Mouse (Mus musculus): ENCODE results near the gene Slc10a1.

Slc10a1 gene

GRCm38 (mm10) chr12:80968605-80969004, at the start of gene Slc10a1:
Gene Slc10a1, minus strand, starts transcription at chr12:80968705.
- no peak for DNase-seq (ENCODE audit: low spot score)

DNA sequence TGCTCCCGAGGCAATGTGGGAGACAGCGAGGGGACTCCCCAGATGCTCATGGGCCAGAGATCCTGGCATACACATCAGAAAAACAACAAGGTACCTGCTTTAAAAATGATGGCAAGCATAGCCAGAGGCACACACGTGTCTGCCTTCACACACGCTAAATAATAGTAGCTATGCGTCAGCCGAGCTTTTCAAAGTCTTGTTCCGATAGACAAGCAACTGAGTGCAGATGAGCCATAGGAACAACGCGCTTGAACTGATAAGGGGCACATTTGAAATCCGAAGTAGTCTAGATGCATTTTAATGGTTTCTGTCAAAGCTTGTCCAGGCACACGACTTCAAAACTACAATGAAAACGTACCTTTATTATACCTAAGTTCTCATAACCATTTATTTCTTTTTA, 49.1 kb upstream of the Slc10a1 start:
- no peak for DNase-seq (ENCODE audit: low spot score)

GRCm38 (mm10) chr12:81013496-81013895, 45.0 kb upstream of the Slc10a1 start:
- no peak for DNase-seq (ENCODE audit: low spot score)

DNA sequence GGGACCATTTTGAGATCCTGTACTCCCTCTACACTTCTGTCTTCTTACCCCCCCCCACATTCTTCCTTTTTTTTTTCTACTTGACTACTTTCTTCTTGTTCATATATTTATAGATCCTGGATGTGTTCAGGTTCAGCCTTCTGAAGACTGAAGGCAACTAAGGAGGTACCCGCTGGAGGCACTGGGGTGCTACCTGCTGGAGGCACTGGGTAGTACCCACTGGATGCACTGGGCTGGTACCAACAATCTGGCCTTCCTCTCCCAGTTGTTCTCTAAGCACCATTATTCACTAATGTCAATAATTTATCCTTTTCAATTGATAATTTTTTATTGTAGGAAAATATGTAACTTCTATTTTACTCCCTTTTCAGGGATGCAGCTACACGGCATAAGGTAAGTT, 43.5 kb upstream of the Slc10a1 start:
- DNase-seq (ENCODE audit: low spot score) = no peak

GRCm38 (mm10) chr12:81009813-81010212, 41.3 kb upstream of the Slc10a1 start:
- no peak for DNase-seq (ENCODE audit: low spot score)

GRCm38 (mm10) chr12:81002841-81003635, 34.5 kb upstream of the Slc10a1 start:
- DNase-seq (ENCODE audit: low spot score) = no peak

- DNase-seq (ENCODE audit: low spot score) = no peak
Observed at GRCm38 (mm10) chr12:81000924-81001323, 32.4 kb upstream of the Slc10a1 start.

DNA sequence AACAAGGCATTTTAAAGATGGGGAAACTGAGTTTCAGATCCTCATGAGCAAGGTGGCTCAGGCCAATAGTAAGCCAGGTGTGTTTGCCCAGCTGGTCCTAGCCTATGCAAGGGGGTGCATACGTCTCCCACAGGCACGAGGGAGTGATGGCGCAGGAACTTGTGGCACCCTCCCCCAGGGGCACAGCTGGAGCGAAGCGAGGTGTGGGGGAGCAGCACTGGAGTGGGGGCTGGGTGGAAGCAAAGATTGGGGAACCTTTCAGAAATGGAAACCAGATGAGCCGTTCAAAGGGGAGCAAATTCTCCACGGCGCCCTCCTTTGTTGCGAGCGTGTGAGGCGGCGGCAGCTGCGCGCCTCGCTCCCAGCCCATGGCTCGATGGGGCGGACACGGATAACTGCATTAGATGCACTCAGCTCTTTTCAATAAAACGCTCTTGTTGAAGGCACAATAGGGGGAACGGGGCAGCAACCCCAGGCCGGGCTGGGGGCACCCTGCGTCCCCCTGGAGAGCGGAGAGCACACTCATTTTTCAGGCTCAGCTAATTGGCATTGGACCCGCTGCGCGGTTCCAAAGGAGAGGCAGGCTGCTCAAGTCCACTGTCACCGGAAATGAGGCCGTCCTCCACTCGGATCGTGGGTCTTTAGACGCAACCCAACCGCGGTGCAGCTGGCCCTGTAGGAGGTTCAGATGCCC, 30.2 kb upstream of the Slc10a1 start:
- DNase-seq (ENCODE audit: low spot score) = no peak

- no peak for DNase-seq (ENCODE audit: low spot score)
Observed at GRCm38 (mm10) chr12:80997652-80998051, 29.1 kb upstream of the Slc10a1 start.

DNA sequence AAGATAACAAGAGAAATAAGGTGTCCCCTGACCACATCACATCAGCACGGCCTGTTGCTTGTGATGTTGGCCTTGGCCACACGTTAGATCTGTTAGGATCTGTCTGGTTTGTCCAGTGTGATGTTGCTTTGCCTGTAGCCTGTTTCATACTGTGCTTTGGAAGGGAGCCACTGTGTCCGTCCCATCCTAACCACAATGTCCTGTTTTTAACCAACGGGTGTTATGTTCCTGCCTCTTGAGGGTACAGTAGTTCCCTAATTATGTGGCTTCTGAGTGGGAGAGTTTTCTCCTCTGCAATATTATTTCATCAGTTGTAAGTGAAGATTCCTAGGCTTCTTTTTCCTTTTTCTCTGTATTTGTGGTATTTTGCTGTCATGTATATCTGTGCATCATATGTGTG, 26.8 kb upstream of the Slc10a1 start:
- no peak for DNase-seq (ENCODE audit: low spot score)

DNA sequence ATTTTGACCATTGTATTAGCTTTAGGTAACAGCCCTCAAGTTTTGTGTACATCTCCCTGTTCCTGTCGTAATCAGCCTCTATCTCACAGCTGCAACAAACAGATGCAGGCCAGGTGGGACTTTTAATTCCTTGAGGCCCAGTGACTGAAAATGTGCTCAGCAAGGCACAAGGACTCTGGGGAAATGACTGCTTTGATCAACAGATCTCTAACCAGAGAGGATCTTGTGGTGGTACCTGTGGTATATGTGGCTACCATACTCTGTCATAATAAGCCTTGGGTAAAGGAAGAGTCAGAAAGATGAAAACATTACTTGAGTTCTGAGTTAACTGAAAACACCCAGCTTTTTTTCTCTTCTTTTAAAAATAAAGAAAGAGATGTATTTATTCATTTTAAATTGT, 25.3 kb upstream of the Slc10a1 start:
- DNase-seq (ENCODE audit: low spot score) = no peak

DNA sequence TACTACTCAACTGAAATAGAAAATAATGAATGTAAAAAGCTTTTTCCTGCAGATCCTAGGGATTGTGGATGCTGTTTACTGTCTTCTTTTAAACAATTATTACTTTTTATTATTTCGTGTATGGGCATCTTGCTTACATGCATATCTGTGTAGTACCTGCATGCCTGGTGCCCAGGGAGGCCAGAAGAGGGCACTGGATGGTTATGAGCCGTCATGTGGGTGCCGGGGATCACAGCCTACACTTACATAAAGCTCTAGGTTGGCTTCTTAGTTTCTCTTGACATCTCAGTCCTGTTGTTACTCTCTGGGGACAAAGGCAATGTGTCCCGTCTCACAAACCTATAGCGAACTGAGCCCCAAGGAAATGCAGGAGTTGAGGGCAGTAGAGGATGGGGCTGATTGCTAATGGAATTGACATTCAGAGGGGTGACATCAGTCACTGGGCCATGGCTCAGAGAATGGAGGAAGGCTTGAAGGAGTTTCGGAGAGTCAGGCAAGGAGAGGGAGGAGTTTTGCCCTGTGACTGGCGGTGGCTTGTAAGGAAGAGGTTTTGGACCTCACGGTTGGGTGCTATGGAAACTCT, 24.1 kb upstream of the Slc10a1 start:
- no peak for DNase-seq (ENCODE audit: low spot score)

DNA sequence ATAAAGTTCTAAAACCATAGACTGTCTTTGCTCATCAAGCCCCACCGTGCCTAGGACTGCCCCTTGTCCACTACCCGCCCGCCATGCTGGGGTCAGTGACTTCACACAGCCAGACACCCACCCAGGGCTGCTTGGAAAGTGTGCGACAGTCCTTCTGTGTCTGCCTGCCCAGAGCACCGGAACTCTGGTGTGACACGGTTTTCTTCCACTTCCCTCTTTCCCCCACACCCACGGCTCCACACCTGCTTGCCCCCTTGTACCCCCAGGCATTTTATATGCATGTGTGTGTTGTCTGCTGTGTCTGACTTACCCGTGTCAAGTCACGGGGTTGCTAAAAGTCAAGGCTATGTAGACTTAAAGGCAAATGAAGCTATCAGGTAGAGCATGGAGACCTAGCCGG, 23.3 kb upstream of the Slc10a1 start:
- no peak for DNase-seq (ENCODE audit: low spot score)

- DNase-seq (ENCODE audit: low spot score) = no peak
Observed at GRCm38 (mm10) chr12:80990901-80991445, 22.5 kb upstream of the Slc10a1 start.

DNA sequence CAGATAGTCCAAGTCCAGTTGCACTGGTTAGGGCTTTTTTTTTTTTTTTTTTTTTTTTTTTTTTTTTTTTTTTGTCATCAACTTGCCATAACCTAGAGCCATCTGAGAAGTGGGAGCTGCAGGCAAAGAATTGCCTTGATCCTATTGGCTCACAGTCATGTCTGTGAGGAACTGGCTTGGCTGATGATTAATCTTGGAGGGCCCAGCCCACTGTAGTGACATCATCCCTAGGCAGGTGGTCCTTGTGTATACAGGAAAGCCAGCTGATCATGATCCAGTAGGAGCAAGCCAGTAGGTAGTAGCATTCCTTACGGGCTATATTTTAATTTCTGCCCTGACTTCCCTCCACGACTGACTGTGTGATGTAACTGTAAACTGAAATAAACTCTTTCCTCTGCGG, 19.8 kb upstream of the Slc10a1 start:
- no peak for DNase-seq (ENCODE audit: low spot score)

DNA sequence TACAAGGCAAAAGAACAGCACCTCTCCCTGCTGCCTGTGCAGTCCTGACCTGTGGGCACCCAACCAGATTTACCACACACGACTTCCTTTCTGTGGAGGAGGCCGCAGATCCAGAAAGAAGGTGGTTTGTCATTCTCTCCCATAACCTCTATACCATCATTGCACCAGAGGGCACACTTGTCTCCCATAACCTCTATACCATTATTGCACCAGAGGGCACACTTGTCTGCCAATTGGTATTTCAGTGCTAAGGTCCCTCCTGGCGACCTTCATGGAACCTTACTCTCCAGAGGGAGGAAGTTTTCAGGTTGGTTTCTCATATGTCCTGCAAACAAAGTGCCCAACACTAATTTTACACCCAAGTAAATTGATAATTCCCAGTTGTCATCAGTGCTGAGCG, 18.1 kb upstream of the Slc10a1 start:
- DNase-seq (ENCODE audit: low spot score) = no peak

DNA sequence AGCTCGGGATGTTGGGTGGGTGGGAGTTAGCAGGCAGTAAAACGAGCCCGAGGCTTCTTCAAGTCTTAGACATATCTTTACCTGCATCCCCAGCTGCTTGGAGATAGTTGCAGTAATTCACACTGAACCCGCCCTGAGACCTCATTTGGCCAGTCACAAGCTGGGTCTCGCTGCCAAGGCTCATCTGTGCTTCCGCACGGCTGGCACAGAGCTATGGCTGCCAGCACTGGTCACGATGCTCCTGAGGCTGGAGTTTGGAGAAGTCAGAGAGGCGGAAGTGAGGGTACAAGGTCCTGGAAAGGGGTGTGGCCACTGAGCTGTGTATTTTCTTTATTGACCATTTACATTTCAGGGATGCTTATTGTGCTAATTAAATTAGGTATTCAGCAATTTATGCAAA, 15.2 kb upstream of the Slc10a1 start:
- DNase-seq (ENCODE audit: low spot score) = no peak

- peak; percentile 78 for DNase-seq (ENCODE audit: low spot score)
Observed at GRCm38 (mm10) chr12:80982326-80982725, 13.8 kb upstream of the Slc10a1 start.

GRCm38 (mm10) chr12:80975939-80976671, 7.6 kb upstream of the Slc10a1 start:
- no peak for DNase-seq (ENCODE audit: low spot score)

- no peak for DNase-seq (ENCODE audit: low spot score)
Observed at GRCm38 (mm10) chr12:80971756-80972155, 3.3 kb upstream of the Slc10a1 start.

- no peak for DNase-seq (ENCODE audit: low spot score)
Observed at GRCm38 (mm10) chr12:80970181-80970705, 1.7 kb upstream of the Slc10a1 start.

- no peak for DNase-seq (ENCODE audit: low spot score)
Observed at GRCm38 (mm10) chr12:80967918-80968317, 587 bp downstream of the Slc10a1 start.

All from layer of hippocampus, adult 11-12 months (tissue).